Mouse (Mus musculus) neural tube, embryonic 11.5 days (tissue): ENCODE results near the gene Sema6b. TPM values are rescaled to one million over a fixed set of nuclear protein-coding genes. Genes with fewer than 3 reads are reported as not detected.
A peak's percentile ranks its signal among the peaks of the same experiment; 100 is the strongest.

Source experiments
- ATAC-seq: fragments of 200-750 bp; cut with Nextera tagmentation; 2 replicates; pipeline ENCODE4 v1.8.0; 2017; ENCODE audit warnings: moderate number of reproducible peaks, mild to moderate bottlenecking, moderate TSS enrichment, moderate library complexity; ENCODE audit not compliant: insufficient read depth, low FRiP score, low TSS enrichment
- DNase-seq: peaks from one replicate; pipeline ENCODE4 v3.0.0-alpha.2; 2015; ENCODE audit warnings: low spot score
- H3K27ac ChIP-seq: fragments of 300-500 bp; sonication (generic); 2 replicates; pipeline ENCODE4 v1.5.1; 2014; ENCODE audit warnings: low read depth, mild to moderate bottlenecking, low read length
- H3K27me3 ChIP-seq: fragments of 300-500 bp; sonication (generic); 2 replicates; pipeline ENCODE4 v1.6.1; 2014; ENCODE audit warnings: mild to moderate bottlenecking, low read length, mixed read lengths; ENCODE audit not compliant: control insufficient read depth, insufficient read depth
- H3K36me3 ChIP-seq: fragments of 300-500 bp; sonication (generic); 2 replicates; pipeline ENCODE4 v1.6.1; 2014; ENCODE audit warnings: mild to moderate bottlenecking, low read length, moderate library complexity, mixed read lengths; ENCODE audit not compliant: control insufficient read depth, insufficient read depth
- H3K4me1 ChIP-seq: fragments of 300-500 bp; sonication (generic); 2 replicates; pipeline ENCODE4 v1.6.1; 2014; ENCODE audit warnings: low read length, mixed read lengths; ENCODE audit not compliant: control insufficient read depth, insufficient read depth
- H3K4me2 ChIP-seq: fragments of 300-500 bp; sonication (generic); 2 replicates; pipeline ENCODE4 v1.6.1; 2014; ENCODE audit warnings: low read depth, mild to moderate bottlenecking, moderate library complexity
- H3K4me3 ChIP-seq: fragments of 300-500 bp; sonication (generic); 2 replicates; pipeline ENCODE4 v1.5.1; 2014; ENCODE audit warnings: low read depth, low read length
- H3K9ac ChIP-seq: fragments of 300-500 bp; sonication (generic); 2 replicates; pipeline ENCODE4 v1.6.1; 2014; ENCODE audit warnings: mild to moderate bottlenecking, low read length
- H3K9me3 ChIP-seq: fragments of 300-500 bp; sonication (generic); 2 replicates; pipeline ENCODE4 v1.6.1; 2016; ENCODE audit warnings: low read length; ENCODE audit not compliant: control insufficient read depth
- WGBS: fragments of 180-500 bp; shearing (Covaris S2); extraction: QIAGEN DNeasy Blood & Tissue Kit; methylation state at CpG from one replicate; pipeline ENCODE4 v1.1.7; 2014; 5-methylcytosine and 5-hydroxymethylcytosine counted together
- polyA plus RNA-seq: library from polyadenylated mRNA; unstranded; fragments of >200 nt; fragmentation: Nextera tagmentation; extraction: Ambion mirVana; gene quantifications from 2 replicates; pipeline ENCODE4 v1.2.1, GENCODE M21; 2014

The Sema6b gene
- polyA plus RNA-seq, 1 experiment from 2014 or later = 4.3 TPM

- Histone ChIP-seq H3K4me2 (no peak overlapping the region), H3K27ac (no peak overlapping the region), H3K9me3 (no peaks in the 10 kb centered on the region), H3K36me3 (no peaks in the 10 kb centered on the region; the same call in none of the 2 replicates), H3K9ac (no peak overlapping the region), H3K4me3 (no peak overlapping the region), H3K27me3 (peaks cover 22% of the 10 kb centered on the region), H3K4me1 (no peaks in the 10 kb centered on the region)
- DNase-seq = no peak
- 91% methylated on average over 15 of the region's 15 CpGs for WGBS
- ATAC-seq = no peak
Measured at GRCm38 (mm10) chr17:56128246-56128645, 11.9 kb downstream of the Sema6b start.

- no peak overlapping the region for H3K27ac ChIP-seq
- no peak overlapping the region for H3K4me3 ChIP-seq
- peaks cover 37% of the 10 kb centered on the region for H3K27me3 ChIP-seq
- peaks cover 10% of the 10 kb centered on the region for H3K9me3 ChIP-seq
- DNase-seq (no peak), ATAC-seq (no peak)
- 74% methylated on average over 11 of the region's 11 CpGs for WGBS
- no peak overlapping the region for H3K4me2 ChIP-seq
- no peaks in the 10 kb centered on the region; the same call in none of the 2 replicates for H3K36me3 ChIP-seq
- H3K4me1 ChIP-seq = no peaks in the 10 kb centered on the region
- H3K9ac ChIP-seq = no peak overlapping the region
Measured at GRCm38 (mm10) chr17:56126175-56126574, 14.0 kb downstream of the Sema6b start.

- Histone ChIP-seq H3K9me3 (peaks cover 10% of the 10 kb centered on the region), H3K4me2 (no peak overlapping the region), H3K4me3 (no peak overlapping the region), H3K9ac (no peak overlapping the region), H3K27ac (no peak overlapping the region), H3K27me3 (peaks cover 46% of the 10 kb centered on the region), H3K36me3 (no peaks in the 10 kb centered on the region; the same call in none of the 2 replicates), H3K4me1 (0 out of 2 replicates have a peak, but pooled peaks cover 2% of the 10 kb centered on the region)
- no peak for DNase-seq
- ATAC-seq = no peak
- WGBS = 85% methylated on average over 4 of the region's 4 CpGs
Measured at GRCm38 (mm10) chr17:56125276-56125630, 14.9 kb downstream of the Sema6b start.

- no peaks in the 10 kb centered on the region; the same call in none of the 2 replicates for H3K36me3 ChIP-seq
- peak overlapping the region; percentile 54 for H3K4me2 ChIP-seq
- H3K4me1 ChIP-seq = 0 out of 2 replicates have a peak, but pooled peaks cover 2% of the 10 kb centered on the region
- peak overlapping the region; percentile 31 for H3K4me3 ChIP-seq
- 9% methylated on average over 32 of the region's 59 CpGs for WGBS
- H3K9ac ChIP-seq = peak overlapping the region; percentile 39
- H3K9me3 ChIP-seq = peaks cover 10% of the 10 kb centered on the region
- no peak overlapping the region for H3K27ac ChIP-seq
- ATAC-seq (peak; percentile 20; the same call in 1 of the 2 replicates), DNase-seq (peak; percentile 68)
- peaks cover 53% of the 10 kb centered on the region for H3K27me3 ChIP-seq
Measured at GRCm38 (mm10) chr17:56124377-56125275, 15.5 kb downstream of the Sema6b start.

- DNase-seq = no peak
- Histone ChIP-seq H3K9me3 (peaks cover 10% of the 10 kb centered on the region), H3K36me3 (no peaks in the 10 kb centered on the region; the same call in none of the 2 replicates), H3K4me1 (0 out of 2 replicates have a peak, but pooled peaks cover 2% of the 10 kb centered on the region), H3K27me3 (peaks cover 59% of the 10 kb centered on the region), H3K4me2 (peak overlapping the region; percentile 54), H3K9ac (peak overlapping the region; percentile 39), H3K27ac (no peak overlapping the region), H3K4me3 (peak overlapping the region; percentile 31)
- 46% methylated on average over 41 of the region's 59 CpGs for WGBS
- ATAC-seq = no peak
Measured at GRCm38 (mm10) chr17:56123681-56124340, 16.3 kb downstream of the Sema6b start.

- WGBS = 94% methylated on average over 12 of the region's 12 CpGs
- H3K36me3 ChIP-seq = no peaks in the 10 kb centered on the region; the same call in none of the 2 replicates
- H3K9ac ChIP-seq = no peak overlapping the region
- DNase-seq (no peak), ATAC-seq (no peak)
- H3K9me3 ChIP-seq = peaks cover 10% of the 10 kb centered on the region
- H3K4me3 ChIP-seq = no peak overlapping the region
- H3K4me2 ChIP-seq = no peak overlapping the region
- peaks cover 63% of the 10 kb centered on the region for H3K27me3 ChIP-seq
- 0 out of 2 replicates have a peak, but pooled peaks cover 2% of the 10 kb centered on the region for H3K4me1 ChIP-seq
- H3K27ac ChIP-seq = no peak overlapping the region
Measured at GRCm38 (mm10) chr17:56123161-56123560, 17.0 kb downstream of the Sema6b start.

GRCm38 (mm10) chr17:56121826-56122225 lies 18.3 kb downstream of the Sema6b start, which contains the start of gene Lrg1:
Lrg1 (minus strand) TSS chr17:56122001.
- Histone ChIP-seq H3K4me2 (no peak within 1 kb of the TSS), H3K36me3 (no peaks in the 10 kb centered on the region; the same call in 1 of the 2 replicates), H3K4me1 (peaks cover 7% of the 10 kb centered on the region; the same call in 1 of the 2 replicates), H3K27me3 (peaks cover 65% of the 10 kb centered on the region), H3K9ac (no peak within 1 kb of the TSS), H3K27ac (no peak within 1 kb of the TSS), H3K9me3 (peaks cover 10% of the 10 kb centered on the region), H3K4me3 (no peak within 1 kb of the TSS)
- ATAC-seq (no peak), DNase-seq (no peak)
- WGBS = 63% methylated on average over 2 of the region's 2 CpGs

- Histone ChIP-seq H3K4me3 (no peak overlapping the region), H3K27ac (no peak overlapping the region), H3K27me3 (peaks cover 64% of the 10 kb centered on the region), H3K4me1 (peaks cover 7% of the 10 kb centered on the region; the same call in 1 of the 2 replicates), H3K9ac (no peak overlapping the region), H3K36me3 (no peaks in the 10 kb centered on the region), H3K4me2 (no peak overlapping the region), H3K9me3 (peaks cover 10% of the 10 kb centered on the region)
- WGBS = 9% methylated on average over 65 of the region's 66 CpGs
- ATAC-seq (no peak), DNase-seq (no peak)
Measured at GRCm38 (mm10) chr17:56119981-56120880, 19.9 kb downstream of the Sema6b start.
